Mouse (Mus musculus): ENCODE data around the gene Hrh2.

GRCm38 (mm10) chr13:54282861-54283206 is 90.9 kb downstream of the Hrh2 start:
- TF ChIP-seq CTCF (IDR thresholded peaks at IDR 0.05; ENCODE audit: borderline replicate concordance, insufficient read depth, low read length) (no peak), POLR2A (IDR thresholded peaks at IDR 0.05; ENCODE audit: low read depth, low read length) (no peak)
